Mouse (Mus musculus) ES-Bruce4 (cell line): ENCODE data around the gene Zfp747. TPM values are rescaled to one million over a fixed set of nuclear protein-coding genes. Genes with fewer than 3 reads are reported as not detected.

Source experiments
- H3K27ac ChIP-seq: 2 replicates; pipeline ENCODE4 v1.5.1; 2012; ENCODE audit warnings: low read length, inconsistent platforms; ENCODE audit not compliant: insufficient read depth
- H3K27me3 ChIP-seq: 2 replicates; pipeline ENCODE4 v1.6.1; 2012; ENCODE audit warnings: mild to moderate bottlenecking, low read length, inconsistent platforms; ENCODE audit not compliant: control insufficient read depth, poor library complexity, insufficient read depth, severe bottlenecking
- H3K36me3 ChIP-seq: 2 replicates; pipeline ENCODE4 v1.6.1; 2012; ENCODE audit warnings: inconsistent platforms, mild to moderate bottlenecking, low read length, moderate library complexity; ENCODE audit not compliant: control insufficient read depth, poor library complexity, insufficient read depth, severe bottlenecking
- H3K4me1 ChIP-seq: one replicate; pipeline ENCODE4 v1.8.1; 2011; ENCODE audit warnings: low read length; ENCODE audit not compliant: control insufficient read depth, insufficient read depth
- H3K4me3 ChIP-seq: 2 replicates; pipeline ENCODE4 v1.5.1; 2011; ENCODE audit warnings: low read depth, mild to moderate bottlenecking, low read length
- H3K9ac ChIP-seq: 2 replicates; pipeline ENCODE4 v1.6.1; 2012; ENCODE audit warnings: low read depth, mild to moderate bottlenecking, inconsistent platforms; ENCODE audit not compliant: poor library complexity, severe bottlenecking
- H3K9me3 ChIP-seq: replicated peaks from 2 replicates; pipeline ENCODE4 v1.6.1; 2012; ENCODE audit warnings: mild to moderate bottlenecking, low read length, inconsistent platforms; ENCODE audit not compliant: control insufficient read depth, poor library complexity, insufficient read depth, severe bottlenecking
- CTCF ChIP-seq: IDR thresholded peaks from one replicate; pipeline ENCODE4 v1.8.1; 2011; ENCODE audit warnings: low read depth, low read length
- EP300 ChIP-seq: IDR thresholded peaks from 2 replicates; pipeline ENCODE4 v1.6.1; 2011; ENCODE audit warnings: low read depth, low read length; ENCODE audit not compliant: insufficient read depth
- POLR2A ChIP-seq: IDR thresholded peaks from one replicate; pipeline ENCODE4 v1.8.1; 2011; ENCODE audit warnings: low read length; ENCODE audit not compliant: insufficient read depth
- polyA plus RNA-seq: library from polyadenylated mRNA; stranded (reverse); fragments of >200 nt; gene quantifications from 2 replicates; pipeline ENCODE4 v1.2.4, GENCODE M21; 2011; ENCODE audit warnings: low read depth; ENCODE audit not compliant: missing spikeins, insufficient read depth, insufficient read length

Zfp747 gene
- polyA plus RNA-seq, 1 experiment, result 7.5 TPM

GRCm38 (mm10) chr7:127346676-127347075 is 29.2 kb downstream of the Zfp747 start:
- no peaks in the 10 kb centered on the region for H3K36me3 ChIP-seq
- no peaks in the 10 kb centered on the region for H3K9me3 ChIP-seq
- no peaks in the 10 kb centered on the region for H3K4me1 ChIP-seq
- H3K4me3 ChIP-seq, result no peak overlapping the region
- no peak overlapping the region for H3K9ac ChIP-seq
- no peaks in the 10 kb centered on the region for H3K27me3 ChIP-seq
- H3K27ac ChIP-seq, result no peak overlapping the region
- TF ChIP-seq EP300, result no peak
- no peak for TF ChIP-seq POLR2A
- no peak for TF ChIP-seq CTCF

DNA sequence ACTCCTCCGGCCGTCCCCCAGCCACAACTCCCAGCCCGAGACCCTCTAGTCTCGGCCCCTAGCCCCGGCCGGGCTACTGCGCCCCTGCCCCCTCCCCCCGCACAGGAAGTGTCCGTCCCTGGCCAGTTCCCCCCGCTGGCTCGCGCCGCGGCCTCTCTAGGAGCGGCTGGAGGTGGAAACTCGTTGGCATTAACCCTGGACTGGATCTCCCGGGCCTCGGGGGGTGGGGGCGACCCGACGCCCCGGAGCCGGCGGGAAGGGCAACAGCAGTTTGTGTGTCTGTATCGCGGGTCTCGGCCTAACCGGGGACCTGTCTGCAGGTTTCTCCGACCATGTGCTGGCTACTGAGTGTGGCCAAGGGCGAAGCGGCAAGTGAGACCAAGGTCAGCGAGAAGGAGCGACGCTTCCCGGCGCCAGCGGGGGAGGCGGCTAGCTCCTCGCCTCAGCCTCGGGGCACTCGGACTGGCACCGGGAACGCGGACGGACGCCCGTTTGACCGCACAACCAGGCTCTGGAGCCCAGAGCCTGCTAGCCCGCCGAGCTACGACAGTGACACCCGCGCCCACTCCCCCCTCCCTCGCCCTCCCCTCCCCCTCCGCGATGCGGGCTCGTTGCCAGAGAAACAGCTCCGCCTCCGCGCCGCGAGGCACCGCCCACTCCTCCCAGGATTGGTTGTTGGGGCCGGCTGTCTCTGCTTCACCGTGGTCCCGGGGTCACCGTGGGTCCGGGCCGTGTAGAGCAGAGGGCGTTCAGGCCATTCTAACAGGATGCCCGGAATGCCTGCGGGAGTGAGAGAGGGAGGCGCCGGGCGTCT is 30.1 kb downstream of the Zfp747 start, which contains the start of gene Zfp768:
TSS of gene Zfp768 (minus strand) at position 78 of the 814 bp plus-strand sequence.
- Histone ChIP-seq H3K36me3 (no peaks in the 10 kb centered on the region), H3K9ac (peak within 1 kb of the TSS; percentile 84), H3K27me3 (no peaks in the 10 kb centered on the region), H3K4me1 (no peaks in the 10 kb centered on the region), H3K4me3 (peak within 1 kb of the TSS; percentile 88), H3K9me3 (no peaks in the 10 kb centered on the region), H3K27ac (no peak within 1 kb of the TSS)
- no peak for TF ChIP-seq POLR2A
- no peak for TF ChIP-seq EP300
- no peak for TF ChIP-seq CTCF

DNA sequence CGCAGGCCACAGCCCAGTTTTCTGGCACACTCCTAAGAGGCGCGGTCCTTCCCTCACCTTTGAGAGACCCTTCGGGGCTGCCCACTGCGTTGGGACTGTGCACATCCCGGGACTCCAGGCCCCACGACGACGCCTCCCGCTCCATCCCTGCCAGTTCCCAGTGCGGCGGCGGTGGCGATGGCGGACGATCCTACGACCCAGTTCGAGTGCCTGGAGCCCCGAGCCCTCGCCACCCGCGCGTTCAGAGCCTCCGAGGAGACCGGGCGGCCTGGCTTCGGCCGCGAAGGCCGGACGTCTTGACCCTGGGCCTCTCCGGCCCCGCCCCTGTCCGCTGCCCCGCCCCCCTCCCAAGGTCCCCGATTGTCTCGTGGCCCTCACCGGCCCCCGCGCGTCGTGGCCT is 30.8 kb downstream of the Zfp747 start:
- no peaks in the 10 kb centered on the region for H3K27me3 ChIP-seq
- H3K4me1 ChIP-seq, result no peaks in the 10 kb centered on the region
- H3K9ac ChIP-seq, result peak overlapping the region; percentile 84
- H3K27ac ChIP-seq, result no peak overlapping the region
- H3K9me3 ChIP-seq, result no peaks in the 10 kb centered on the region
- H3K36me3 ChIP-seq, result no peaks in the 10 kb centered on the region
- peak overlapping the region; percentile 88 for H3K4me3 ChIP-seq
- TF ChIP-seq CTCF (no peak), POLR2A (no peak)

DNA sequence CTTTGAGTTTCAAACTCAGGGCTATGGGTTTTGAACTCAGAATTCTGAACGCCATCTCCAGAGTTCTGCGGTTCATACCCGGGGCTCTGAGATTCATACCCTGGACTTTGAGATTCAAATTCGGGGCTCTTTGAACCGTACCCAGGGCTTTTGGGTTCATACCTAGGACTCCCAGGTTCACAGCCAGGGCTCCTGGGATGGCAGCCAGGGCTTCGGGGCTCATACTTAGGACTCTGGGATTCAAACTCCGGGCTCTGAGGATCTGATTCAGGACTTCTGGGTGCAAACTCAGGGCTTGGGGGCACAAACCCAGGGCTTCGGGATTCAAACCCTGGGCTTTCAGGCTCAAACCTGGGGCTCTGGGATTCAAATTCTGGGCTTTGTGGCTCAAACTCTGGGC is 31.5 kb downstream of the Zfp747 start:
- no peak overlapping the region for H3K27ac ChIP-seq
- no peaks in the 10 kb centered on the region for H3K27me3 ChIP-seq

GRCm38 (mm10) chr7:127343351-127344019 is 32.4 kb downstream of the Zfp747 start:
- Histone ChIP-seq H3K4me1 (no peaks in the 10 kb centered on the region), H3K4me3 (peak overlapping the region; percentile 30), H3K9ac (no peak overlapping the region), H3K36me3 (no peaks in the 10 kb centered on the region), H3K27me3 (no peaks in the 10 kb centered on the region), H3K9me3 (no peaks in the 10 kb centered on the region), H3K27ac (no peak overlapping the region)
- TF ChIP-seq POLR2A (no peak), EP300 (no peak), CTCF (no peak)

More for the DNA sequence above, 31.5 kb downstream of the Zfp747 start:
- TF ChIP-seq CTCF (no peak), EP300 (no peak), POLR2A (no peak)
- no peak overlapping the region for H3K4me3 ChIP-seq
- H3K9ac ChIP-seq, result 0 out of 2 replicates have a peak overlapping the region, but pooled peaks have one; percentile 84
- H3K36me3 ChIP-seq, result no peaks in the 10 kb centered on the region
- no peaks in the 10 kb centered on the region for H3K4me1 ChIP-seq
- H3K9me3 ChIP-seq, result no peaks in the 10 kb centered on the region

GRCm38 (mm10) chr7:127342888-127343287 is 33.0 kb downstream of the Zfp747 start:
- no peak overlapping the region for H3K9ac ChIP-seq
- no peaks in the 10 kb centered on the region for H3K27me3 ChIP-seq
- H3K4me1 ChIP-seq, result no peaks in the 10 kb centered on the region
- peak overlapping the region; percentile 30 for H3K4me3 ChIP-seq
- H3K27ac ChIP-seq, result no peak overlapping the region
- TF ChIP-seq EP300 (no peak), POLR2A (no peak), CTCF (no peak)
- no peaks in the 10 kb centered on the region for H3K9me3 ChIP-seq
- H3K36me3 ChIP-seq, result no peaks in the 10 kb centered on the region
